Mouse (Mus musculus): Measurements from ENCODE around the gene Gprin2.
A peak's percentile ranks its signal among the peaks of the same experiment; 100 is the strongest.

Gprin2 gene

DNA sequence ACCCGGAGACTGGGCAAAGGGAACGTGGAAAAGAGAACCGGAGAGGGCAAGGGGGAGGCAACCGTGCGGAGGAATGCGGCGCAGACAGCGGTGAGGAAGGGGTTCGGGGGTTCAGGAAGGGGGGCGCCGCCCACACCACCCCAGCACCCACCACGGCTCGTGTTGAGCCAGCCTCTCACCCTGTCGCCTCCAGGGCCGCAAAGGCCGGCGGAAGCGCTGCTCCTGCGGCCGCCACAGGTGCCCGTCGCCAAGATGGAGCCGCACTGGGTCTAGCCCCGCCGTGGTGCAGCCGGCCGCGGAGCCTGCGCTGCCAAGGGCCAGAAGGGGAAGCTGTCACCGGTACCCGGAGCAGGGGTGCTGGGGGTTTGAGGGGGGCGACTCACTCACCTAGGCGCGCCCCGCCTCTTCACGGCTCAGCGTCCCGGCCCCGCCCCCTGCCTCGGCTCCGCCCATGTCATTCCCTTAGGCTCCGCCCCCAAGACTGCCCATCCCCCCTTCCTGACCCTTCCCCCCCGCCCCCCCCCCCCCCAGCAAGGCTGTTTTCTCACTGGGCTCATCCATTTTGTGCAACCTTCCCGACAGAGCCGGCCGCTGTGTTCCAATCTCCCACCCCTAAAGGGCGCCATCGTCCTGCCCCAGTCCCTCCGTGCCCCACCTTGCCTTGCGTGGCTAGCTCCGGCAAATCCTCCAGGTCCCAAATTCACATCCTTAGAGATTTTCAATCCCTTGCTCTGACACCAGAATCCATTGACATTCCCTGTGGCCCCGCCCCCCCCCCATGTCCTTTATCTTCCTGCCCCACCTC, at the start of gene Gprin2:
Gene Gprin2, minus strand, starts transcription at position 423 of the 805 bp plus-strand sequence.
- peak; percentile 28 to 29 for DNase-seq (ENCODE audit: low spot score in 2 of 2)

DNA sequence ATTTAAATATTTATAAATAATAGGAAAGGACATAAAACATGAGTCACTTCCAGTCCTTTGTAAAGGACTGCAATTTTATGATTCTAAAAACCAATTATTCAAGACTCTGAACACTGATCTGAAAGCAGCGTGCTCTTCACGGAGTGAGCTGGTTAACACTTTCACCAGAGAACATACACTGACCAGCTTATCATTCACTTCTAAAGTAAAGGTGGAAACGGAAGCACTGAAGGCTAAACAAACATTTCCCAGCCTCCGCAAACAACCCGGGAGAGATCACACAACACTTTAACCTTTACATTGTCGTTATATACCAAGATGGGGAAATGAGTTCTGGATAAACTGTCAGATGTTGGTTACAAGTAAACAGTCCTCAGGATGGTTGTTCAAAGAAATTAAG, 39.2 kb upstream of the Gprin2 start:
- DNase-seq (ENCODE audit: low spot score in 2 of 2): no peak

DNA sequence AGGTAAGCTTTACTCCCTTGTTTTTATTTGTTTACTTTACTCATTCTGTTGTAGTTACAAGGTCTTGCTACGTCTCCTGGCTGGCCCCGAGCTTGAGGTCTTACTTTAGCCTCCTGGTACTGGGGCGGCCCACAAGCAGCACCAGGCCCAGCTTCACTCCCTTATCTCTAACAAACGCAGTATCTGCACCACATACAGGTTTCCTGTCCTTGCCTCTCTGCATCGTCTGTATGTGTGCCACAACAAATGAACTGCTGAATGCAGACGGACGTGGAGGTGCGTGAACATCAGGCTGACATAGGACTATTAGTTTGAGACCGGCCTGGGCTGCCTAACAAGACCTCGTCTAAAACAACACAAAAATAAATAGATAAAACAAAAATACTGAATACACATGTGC, 38.8 kb upstream of the Gprin2 start:
- DNase-seq (ENCODE audit: low spot score in 2 of 2): no peak

DNA sequence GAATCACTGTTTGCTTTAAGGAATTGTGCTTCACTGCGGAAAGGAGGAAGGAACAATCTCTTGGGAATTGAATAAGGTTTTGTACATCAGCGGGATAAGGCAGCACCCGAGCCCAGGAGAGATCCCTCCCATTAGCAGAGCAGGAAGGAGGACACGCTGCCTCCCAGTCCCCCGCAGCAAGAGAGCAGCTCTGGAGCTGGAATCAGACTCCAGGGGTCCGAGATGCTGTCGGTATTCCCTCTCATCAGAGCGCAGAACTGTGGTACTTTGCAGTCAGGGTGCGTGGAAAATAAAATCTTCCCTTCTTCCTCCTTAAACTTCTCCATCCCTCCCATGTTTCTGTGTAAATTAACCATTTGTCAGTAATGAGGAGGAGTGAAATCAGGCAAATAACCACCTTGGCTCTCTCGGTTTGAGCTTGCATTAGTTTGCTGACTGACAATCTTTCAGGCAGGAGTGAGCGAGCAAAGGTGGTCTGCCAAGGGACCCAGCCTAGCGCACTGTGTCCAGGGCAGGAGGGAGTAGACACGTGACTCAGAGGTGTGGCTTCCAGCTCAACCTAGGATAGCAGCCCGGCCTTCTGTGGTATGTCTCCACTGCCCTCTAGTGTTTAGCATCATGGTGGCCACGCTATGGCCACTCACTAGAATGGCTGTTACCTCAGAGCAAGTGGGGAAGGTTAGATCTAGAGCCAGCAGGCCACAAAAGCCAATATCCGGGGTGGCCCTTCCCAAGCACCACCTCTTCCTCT, 33.4 kb upstream of the Gprin2 start:
- peak in 1 of 2 experiments; percentile 31 for DNase-seq (ENCODE audit: low spot score in 2 of 2)

DNA sequence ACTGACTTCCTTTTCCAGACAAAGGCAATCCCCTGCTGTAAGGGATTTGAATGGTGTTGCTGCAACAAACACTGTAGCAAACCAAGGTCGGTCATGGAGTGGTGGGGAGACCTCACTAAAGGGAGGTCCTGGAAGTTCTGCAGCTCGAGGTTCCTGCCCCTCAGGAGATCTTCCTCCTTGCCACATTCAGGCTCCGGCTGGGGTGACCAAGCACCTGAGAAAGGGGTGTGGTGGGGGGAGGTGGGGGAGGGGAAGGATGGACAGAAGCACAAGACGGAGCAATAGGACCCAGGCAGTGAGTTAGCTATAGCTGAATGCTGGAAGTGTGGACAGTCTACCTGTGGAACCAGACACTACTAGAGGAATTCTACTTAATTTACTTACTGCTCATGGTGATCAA, 32.4 kb upstream of the Gprin2 start:
- no peak for DNase-seq (ENCODE audit: low spot score in 2 of 2)

DNA sequence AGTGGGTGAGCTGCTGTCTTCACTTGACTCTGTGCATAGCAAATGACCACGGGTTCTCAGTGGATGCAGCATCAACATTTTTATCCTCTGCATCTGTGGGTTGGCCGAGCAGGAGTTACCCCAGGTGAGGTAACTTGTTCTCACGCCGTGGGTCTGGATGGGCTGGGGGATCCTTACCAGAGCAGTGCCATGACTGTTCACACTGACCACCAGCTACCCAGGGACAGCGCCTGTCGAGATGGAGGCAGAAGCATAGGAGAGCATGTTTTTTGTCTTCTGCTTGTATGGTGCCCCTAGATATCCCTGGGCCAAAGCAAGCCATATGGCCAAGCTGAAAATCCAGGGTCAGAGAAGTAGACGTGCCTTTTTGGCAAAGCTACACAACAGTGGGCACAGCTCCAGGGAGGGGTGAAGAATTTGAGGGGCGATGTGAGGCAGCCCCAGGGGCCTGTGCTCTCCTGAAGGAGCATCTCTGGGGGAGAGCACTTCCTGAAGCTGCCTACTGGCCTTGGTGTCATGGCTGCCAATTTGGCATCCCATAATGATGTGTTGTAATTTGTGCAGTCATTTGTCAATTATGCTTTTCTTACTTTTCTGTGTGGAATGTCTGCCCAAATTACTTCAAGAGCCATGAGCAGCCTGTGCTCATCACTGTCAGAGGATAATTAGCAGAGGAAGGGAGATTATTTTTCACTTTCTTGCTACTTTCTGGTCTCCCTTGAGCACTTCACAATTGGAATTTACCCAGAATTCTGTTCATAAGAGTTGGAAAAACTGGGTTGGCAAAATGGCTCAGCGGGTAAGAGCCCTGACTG, 31.6 kb upstream of the Gprin2 start:
- no peak for DNase-seq (ENCODE audit: low spot score in 2 of 2)

DNA sequence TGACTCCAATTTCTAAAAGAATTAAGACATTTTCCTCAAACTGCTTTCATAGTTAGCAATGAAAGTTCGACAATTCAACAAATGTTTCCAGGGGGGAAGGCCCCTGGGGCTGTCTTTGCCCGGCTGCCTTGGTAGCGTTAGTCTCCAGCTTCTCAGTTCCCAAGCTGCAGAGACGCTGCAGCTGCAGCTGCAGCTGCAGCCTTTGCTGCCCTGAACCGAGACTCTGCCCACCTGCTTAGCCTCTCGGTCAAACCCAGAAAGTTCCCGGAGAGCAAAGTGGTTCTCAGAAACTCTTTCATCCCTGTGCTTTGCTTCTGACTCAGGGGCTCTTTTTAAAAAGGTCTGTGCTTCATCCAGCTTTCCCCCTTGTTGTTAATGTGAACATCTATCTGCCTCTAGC, 30.9 kb upstream of the Gprin2 start:
- DNase-seq (ENCODE audit: low spot score in 2 of 2): no peak

DNA sequence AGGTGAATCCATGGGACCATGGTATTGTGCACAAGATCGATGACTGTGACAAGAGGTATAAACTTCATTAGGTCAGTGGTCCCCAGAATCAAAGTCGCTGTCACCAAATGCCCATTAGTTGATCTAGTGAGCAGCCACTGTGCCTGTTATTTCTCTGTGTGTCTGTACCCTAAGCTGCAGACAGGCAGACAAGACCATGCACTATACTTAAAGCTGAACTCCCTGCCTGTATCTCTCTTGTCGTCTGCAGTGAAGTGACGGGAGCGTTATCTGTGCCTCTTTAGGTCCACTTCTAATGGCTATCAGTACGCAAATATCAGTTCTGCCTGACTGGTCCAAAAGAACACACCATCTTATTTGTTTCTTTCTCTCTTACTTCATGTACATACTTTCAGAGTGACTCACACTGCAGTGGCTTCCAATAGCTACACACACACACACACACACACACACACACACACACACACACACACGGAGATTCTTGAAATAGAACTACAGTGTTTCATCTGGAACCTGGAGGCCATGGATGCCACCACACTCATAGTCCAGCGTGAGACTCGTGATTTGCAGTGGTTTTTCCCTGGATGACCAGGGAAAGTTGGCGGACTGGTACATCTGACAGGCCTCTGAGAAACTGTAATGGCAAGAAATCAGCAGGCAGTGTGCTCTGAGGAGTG, 27.5 kb upstream of the Gprin2 start:
- no peak for DNase-seq (ENCODE audit: low spot score in 2 of 2)

DNA sequence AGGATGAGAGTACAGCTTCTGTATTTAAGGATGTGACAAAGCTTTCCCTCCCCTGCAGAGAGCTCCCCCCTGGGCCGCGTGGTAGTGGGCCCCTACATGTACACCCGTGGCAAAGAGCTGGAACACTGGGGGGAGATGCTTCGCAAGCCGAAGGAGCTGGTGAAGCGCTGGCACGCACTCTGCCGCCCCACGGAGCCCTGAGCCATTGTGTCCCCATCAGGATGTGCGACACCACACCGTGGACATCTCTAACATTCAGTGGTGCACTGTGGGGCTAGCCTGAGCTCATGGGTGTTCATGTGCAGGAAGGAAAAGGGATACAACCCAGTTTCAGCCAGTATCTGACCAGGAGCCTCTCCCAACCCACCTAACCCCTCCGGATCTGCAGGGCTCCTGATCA, 26.5 kb upstream of the Gprin2 start:
- no peak for DNase-seq (ENCODE audit: low spot score in 2 of 2)

DNA sequence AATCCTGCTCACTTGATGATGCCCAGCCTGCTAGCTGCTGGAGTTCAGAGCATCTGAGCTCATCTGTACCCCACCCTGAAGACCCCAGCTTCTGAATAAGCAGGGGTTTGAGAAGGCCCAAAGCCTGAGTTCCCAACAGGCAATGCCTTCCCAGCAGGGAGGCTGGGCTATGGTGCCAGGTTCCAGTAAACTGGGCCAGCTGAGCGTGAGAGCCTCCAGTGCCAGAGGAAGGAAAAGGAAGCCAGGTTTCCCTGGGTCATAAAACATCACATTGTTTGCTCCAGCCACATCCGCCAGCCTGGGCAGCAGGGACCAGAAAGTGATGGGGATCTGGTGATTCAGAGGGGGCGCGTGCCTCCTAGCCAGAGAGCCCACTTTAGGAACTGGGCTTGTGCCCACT, 25.1 kb upstream of the Gprin2 start:
- DNase-seq (ENCODE audit: low spot score in 2 of 2): no peak

DNA sequence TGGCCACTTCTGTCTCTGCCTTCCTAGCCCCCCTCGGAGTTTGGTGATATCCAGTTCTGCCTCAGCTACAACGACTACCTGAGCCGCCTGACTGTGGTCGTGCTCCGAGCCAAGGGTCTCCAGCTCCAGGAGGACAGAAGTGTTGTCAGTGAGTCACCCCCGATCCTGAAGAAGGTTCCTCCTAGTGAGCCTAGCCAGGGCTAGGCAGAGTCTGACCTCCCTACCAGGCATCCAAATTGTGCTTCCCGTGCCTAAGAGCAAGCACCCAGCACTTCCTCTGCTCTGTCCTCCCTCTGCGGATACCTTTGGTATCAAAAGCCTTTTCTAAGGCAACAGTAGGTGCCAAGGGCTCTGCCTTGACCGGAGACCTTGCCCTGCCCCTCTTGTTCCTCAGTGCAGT, 24.5 kb upstream of the Gprin2 start:
- no peak for DNase-seq (ENCODE audit: low spot score in 2 of 2)

DNA sequence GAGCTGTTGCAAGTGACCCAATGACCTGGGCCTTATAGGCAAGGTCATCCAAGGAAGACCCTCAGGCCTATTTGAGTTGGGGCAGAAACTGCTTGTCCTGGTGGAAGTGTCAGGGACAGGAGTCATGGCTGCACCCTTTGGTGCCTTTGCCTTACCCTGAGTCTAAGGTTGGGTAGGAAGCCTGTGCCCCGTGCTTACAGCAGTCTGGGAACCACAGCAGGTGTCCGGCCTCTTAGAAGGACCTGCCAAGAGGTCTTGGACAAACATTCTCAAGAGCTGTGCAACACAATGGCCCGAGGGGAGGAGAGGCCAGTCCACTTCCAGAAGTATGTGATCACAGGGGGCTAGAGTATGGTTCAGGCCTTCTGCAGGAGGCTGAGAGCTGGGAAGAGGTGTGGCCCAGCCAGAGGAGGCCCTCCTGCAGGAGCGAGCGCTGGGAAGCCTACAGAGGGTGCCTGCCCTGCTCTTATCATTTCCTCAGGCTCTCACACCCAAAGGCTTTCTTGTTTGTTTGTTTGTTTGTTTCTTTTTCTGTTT, 22.0 kb upstream of the Gprin2 start:
- no peak for DNase-seq (ENCODE audit: low spot score in 2 of 2)

DNA sequence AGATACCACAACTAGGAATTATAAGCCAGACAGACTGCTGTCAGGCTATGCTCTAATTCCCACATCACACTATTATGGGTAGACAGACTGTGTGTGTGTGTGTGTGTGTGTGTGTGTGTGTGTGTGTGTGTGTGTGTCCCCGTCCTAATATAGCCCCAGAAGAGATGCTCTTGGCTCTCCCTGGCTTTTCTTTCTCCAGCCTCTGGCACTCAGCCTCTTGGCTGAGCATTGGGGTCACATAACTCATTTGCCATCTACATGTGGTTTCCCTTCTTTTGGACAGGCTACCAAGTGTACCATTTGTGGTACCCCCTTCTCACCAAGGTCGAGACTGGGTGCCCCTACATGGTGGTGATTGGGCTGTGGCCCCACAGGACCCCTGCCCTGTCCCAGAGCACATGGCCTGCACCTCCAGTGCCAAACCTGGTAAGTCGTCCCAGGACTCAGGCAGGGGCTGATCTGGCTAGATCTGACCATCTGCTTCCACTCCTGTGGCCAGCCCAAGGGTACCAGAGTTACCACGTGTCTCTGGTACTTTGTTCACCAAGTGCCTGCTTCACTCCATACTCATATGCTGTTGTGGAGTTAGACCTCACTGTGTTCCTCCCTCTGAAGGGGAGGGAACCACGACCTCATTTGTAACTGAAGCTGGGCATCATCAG, 20.1 kb upstream of the Gprin2 start:
- DNase-seq (ENCODE audit: low spot score in 2 of 2): no peak

DNA sequence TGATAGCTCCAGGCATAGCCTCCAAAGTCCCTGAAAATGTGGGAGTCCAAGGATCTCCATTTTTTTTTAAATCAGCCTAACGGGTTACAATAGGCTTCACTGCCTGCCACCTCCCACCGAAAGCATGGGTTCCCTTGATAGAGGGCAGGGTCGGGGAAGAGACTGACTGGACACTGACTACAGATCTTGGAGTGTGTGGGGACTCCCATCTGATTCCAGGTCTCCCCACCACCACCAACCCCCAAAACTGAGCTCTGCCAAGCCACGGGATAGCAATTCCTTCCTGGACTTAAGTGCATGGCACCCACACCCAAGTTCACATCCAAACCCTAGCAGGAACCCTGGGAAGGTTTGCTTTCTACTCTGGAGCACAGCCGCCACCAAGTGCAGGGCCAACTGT, 19.0 kb upstream of the Gprin2 start:
- DNase-seq (ENCODE audit: low spot score in 2 of 2): no peak

DNA sequence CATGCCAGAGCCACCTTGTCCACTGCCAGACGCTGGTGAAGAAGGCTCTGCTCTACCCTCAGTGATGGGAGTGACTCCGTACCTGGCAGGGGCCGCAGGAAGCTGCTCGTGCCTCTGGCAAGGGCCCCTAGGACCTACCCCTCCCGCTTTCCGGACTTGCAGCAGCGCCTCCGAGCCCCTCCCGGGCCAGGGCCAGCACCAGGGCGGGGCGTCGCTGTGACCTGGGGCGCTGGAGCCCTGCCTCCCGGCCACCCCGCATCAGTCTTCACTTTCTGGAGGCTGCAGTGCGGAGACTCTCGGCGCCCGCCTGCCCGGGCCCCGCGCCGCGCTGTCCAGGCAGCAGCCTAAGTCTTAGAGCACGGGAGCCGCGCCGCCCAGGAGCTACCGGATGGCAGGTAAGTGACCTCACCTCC, 18.3 kb upstream of the Gprin2 start:
- DNase-seq (ENCODE audit: low spot score in 2 of 2): no peak

DNA sequence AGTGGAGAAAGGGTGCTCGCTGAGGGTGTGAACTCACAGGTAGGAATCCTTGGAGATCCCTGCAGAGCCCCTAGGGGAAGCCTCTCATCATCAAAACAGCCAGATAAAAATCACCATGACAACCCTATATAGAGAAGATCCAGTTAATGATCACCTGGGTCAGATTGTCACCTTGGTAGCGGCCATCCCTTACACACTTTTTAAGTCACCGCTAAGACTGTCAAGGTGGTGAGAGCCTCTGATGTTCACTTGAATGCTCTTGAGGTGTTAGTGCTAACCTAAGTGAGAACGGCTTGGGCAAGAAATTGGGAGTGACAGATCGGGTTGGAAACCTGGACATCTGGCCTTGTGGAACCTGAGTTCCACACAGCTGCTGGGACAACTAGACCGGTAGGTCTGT, 17.8 kb upstream of the Gprin2 start, which contains the start of gene Syt15:
Gene Syt15, plus strand, starts transcription at position 301 of the 400 bp plus-strand sequence.
- DNase-seq (ENCODE audit: low spot score in 2 of 2): no peak

DNA sequence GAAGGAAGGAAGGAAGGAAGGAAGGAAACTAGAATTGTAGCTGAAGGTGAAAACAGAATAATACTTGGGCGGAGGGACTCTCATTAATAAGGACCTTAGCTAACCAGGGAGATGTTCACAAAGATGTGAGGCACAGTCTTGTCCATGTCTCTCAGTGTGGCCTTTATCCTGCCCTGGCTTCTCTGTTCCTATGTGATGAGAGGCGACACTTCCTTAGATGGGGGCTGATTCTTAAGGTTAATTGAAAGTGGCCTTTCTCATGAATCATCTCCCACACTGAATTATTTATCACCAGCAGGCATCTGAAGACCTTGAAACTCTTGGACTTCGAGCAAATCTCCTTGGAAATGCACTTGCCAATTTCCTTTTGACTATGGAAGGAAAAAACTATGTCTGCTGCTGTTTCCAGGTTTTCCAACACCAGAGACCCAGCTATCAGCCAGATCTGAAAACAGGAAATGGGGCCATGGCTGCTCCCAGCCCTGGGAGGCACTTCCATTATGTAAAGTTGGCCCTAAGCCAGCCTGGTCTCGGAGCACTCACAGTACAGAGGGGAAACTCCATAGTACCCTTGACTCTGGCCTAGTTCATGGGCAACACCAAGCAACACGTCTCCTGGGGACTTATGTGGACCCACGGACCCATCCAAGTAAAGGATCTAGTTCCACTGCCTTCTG, 14.1 kb upstream of the Gprin2 start:
- no peak for DNase-seq (ENCODE audit: low spot score in 2 of 2)

DNA sequence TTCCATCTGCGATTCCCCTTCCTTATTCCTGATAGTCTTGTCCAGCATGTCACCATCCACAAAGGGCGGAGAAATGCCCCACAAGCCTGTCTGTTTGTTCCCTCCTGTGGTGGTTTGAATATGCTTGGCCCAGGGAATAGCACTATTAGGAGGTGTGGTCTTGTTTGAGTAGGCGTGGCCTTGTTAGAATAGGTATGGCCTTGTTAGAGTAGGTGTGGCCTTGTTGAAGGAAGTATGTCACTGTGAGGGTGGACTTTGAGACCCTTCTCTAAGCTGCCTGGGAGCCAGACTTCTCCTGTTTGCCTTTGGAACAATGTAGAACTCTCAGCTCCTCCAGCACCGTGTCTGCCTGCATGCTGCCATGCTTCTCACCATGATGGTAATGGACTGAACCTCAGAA, 8.5 kb upstream of the Gprin2 start:
- no peak for DNase-seq (ENCODE audit: low spot score in 2 of 2)

DNA sequence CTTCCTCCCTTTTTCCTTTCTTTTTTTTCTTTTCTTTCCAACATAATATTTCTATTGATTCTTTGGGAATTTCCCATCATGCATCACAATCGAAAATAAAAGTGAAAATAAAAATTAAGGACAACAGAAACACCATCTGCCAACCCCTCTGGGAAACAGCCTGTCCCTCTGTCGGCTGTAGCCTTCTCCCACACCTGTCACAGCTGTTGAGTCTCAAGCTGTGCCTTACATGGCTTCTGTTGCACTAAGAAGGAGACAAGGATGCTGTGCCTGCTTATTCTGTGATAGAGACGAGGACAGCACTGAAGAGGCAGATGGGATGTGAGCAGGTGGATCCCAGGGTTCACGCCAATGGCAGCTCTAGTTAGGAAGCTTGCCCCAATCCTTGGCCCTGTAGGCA, 7.6 kb upstream of the Gprin2 start:
- DNase-seq (ENCODE audit: low spot score in 2 of 2): no peak

DNA sequence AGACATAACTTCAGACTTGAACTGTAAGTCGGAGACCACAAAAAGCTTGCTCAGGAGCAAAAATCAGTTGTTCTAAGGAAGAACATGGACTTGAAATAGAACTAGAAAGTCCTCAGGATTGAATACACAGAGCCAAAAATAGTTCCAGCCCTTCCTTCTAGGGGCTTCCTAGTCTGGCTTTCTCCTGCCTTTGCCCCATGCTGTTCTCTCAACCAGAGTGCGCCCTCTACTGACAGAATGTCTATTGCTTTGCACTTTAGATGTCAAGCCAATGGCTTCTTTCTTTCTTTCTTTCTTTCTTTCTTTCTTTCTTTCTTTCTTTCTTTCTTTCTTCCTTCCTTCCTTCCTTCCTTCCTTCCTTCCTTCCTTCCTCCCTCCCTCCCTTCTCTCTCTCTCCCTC, 7.2 kb upstream of the Gprin2 start:
- peak in 1 of 2 experiments; percentile 25 for DNase-seq (ENCODE audit: low spot score in 2 of 2)

Measured in frontal cortex, postnatal 10 days (tissue).